Mouse (Mus musculus) megakaryocyte, embryonic 14.5 days (primary cell): ENCODE results near the gene Vezt.

Experiments
- FLI1 ChIP-seq: IDR thresholded peaks from 2 replicates; pipeline ENCODE4 v1.6.1; 2012; ENCODE audit warnings: low read length, inconsistent platforms, mixed read lengths
- GATA1 ChIP-seq: IDR thresholded peaks from 3 replicates; pipeline ENCODE4 v1.6.1; 2012; ENCODE audit warnings: mixed read lengths, low read length, inconsistent platforms, borderline replicate concordance

DNA sequence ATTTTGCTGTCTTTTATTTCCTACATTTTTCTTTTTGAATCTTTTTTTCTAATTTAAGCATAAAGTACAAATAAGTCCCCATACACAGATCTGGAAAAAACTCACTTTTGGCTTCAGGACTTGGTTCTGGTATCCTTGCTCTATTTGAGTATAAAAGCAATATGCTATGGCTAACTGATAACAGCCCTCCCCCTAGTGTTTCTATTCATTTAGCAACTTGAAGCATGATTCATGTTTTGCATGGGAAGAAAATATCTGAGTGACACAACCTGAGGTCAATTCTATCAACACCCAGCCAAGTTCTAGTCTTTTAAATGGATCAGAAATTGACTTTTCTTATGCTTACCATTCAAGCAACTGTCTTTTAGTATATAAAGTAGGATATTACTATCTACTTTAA lies 68.1 kb downstream of the Vezt start:
- TF ChIP-seq GATA1, result no peak
- no peak for TF ChIP-seq FLI1
